Mouse (Mus musculus): ENCODE results near the gene Zbtb7b. TPM values are rescaled to one million over a fixed set of nuclear protein-coding genes. Genes with fewer than 3 reads are reported as not detected.

Gene Zbtb7b
- total and polyA plus RNA-seq, 2 experiments from 2014 or later = 2.4 to 18.4 TPM

- H3K9me3 ChIP-seq (replicated peaks; ENCODE audit: control insufficient read depth, low read length) = no peaks in the 10 kb centered on the region
- H3K4me3 ChIP-seq (ENCODE audit: low read depth, low read length) = no peak overlapping the region
- H3K27ac ChIP-seq (ENCODE audit: low read depth) = no peak overlapping the region
- no peak overlapping the region for H3K4me2 ChIP-seq (ENCODE audit: low read depth, low read length)
- DNase-seq (ENCODE audit: low spot score) = no peak
- TF ChIP-seq CTCF (IDR thresholded peaks at IDR 0.05; ENCODE audit: low read depth) (no peak), EP300 (IDR thresholded peaks at IDR 0.05; ENCODE audit: low read depth) (no peak)
- peaks cover 22% of the 10 kb centered on the region for H3K36me3 ChIP-seq (replicated peaks; ENCODE audit: control insufficient read depth, insufficient read depth, low read length)
- H3K9ac ChIP-seq (replicated peaks; ENCODE audit: low read depth, low read length) = no peak overlapping the region
- WGBS = 68% methylated on average over 7 of the region's 7 CpGs
- no peaks in the 10 kb centered on the region; the same call in 1 of the 2 replicates for H3K4me1 ChIP-seq (ENCODE audit: control insufficient read depth, insufficient read depth)
- ATAC-seq (ENCODE audit: insufficient read depth, low read depth) = no peak
- H3K27me3 ChIP-seq (ENCODE audit: control insufficient read depth, insufficient read depth, low read length) = peaks cover 7% of the 10 kb centered on the region
Observed at GRCm38 (mm10) chr3:89343279-89343678, 51.3 kb downstream of the Zbtb7b start.

- DNase-seq (ENCODE audit: low spot score) (no peak), ATAC-seq (ENCODE audit: insufficient read depth, low read depth) (no peak)
- 70% methylated on average over 4 of the region's 4 CpGs for WGBS
Observed at GRCm38 (mm10) chr3:89341794-89342193, 52.8 kb downstream of the Zbtb7b start.

GRCm38 (mm10) chr3:89340465-89340864, 54.1 kb downstream of the Zbtb7b start:
- peak overlapping the region; percentile 16; the same call in 1 of the 2 replicates for H3K4me2 ChIP-seq (ENCODE audit: low read depth, low read length)
- H3K4me3 ChIP-seq (ENCODE audit: low read depth, low read length) = no peak overlapping the region
- H3K27ac ChIP-seq (ENCODE audit: low read depth) = no peak overlapping the region
- TF ChIP-seq CTCF (IDR thresholded peaks at IDR 0.05; ENCODE audit: low read depth) (peak; percentile 93), EP300 (IDR thresholded peaks at IDR 0.05; ENCODE audit: low read depth) (no peak)
- H3K9me3 ChIP-seq (replicated peaks; ENCODE audit: control insufficient read depth, low read length) = no peaks in the 10 kb centered on the region
- DNase-seq (ENCODE audit: low spot score) (no peak), ATAC-seq (ENCODE audit: insufficient read depth, low read depth) (no peak)
- 9% methylated on average over 11 of the region's 11 CpGs for WGBS
- H3K4me1 ChIP-seq (ENCODE audit: control insufficient read depth, insufficient read depth) = peaks cover 5% of the 10 kb centered on the region
- H3K27me3 ChIP-seq (ENCODE audit: control insufficient read depth, insufficient read depth, low read length) = peaks cover 7% of the 10 kb centered on the region
- peaks cover 18% of the 10 kb centered on the region for H3K36me3 ChIP-seq (replicated peaks; ENCODE audit: control insufficient read depth, insufficient read depth, low read length)
- H3K9ac ChIP-seq (replicated peaks; ENCODE audit: low read depth, low read length) = no peak overlapping the region

More at GRCm38 (mm10) chr3:89341794-89342193, 52.8 kb downstream of the Zbtb7b start:
- Histone ChIP-seq H3K27me3 (ENCODE audit: control insufficient read depth, insufficient read depth, low read length) (peaks cover 7% of the 10 kb centered on the region), H3K9ac (replicated peaks; ENCODE audit: low read depth, low read length) (no peak overlapping the region), H3K4me1 (ENCODE audit: control insufficient read depth, insufficient read depth) (peaks cover 4% of the 10 kb centered on the region), H3K9me3 (replicated peaks; ENCODE audit: control insufficient read depth, low read length) (no peaks in the 10 kb centered on the region), H3K36me3 (replicated peaks; ENCODE audit: control insufficient read depth, insufficient read depth, low read length) (peaks cover 22% of the 10 kb centered on the region), H3K4me3 (ENCODE audit: low read depth, low read length) (no peak overlapping the region), H3K27ac (ENCODE audit: low read depth) (no peak overlapping the region), H3K4me2 (ENCODE audit: low read depth, low read length) (no peak overlapping the region)
- TF ChIP-seq CTCF (IDR thresholded peaks at IDR 0.05; ENCODE audit: low read depth) (no peak), EP300 (IDR thresholded peaks at IDR 0.05; ENCODE audit: low read depth) (no peak)

GRCm38 (mm10) chr3:89339416-89339815, 55.2 kb downstream of the Zbtb7b start:
- H3K36me3 ChIP-seq (replicated peaks; ENCODE audit: control insufficient read depth, insufficient read depth, low read length) = peaks cover 8% of the 10 kb centered on the region; the same call in 1 of the 2 replicates
- H3K27me3 ChIP-seq (ENCODE audit: control insufficient read depth, insufficient read depth, low read length) = peaks cover 7% of the 10 kb centered on the region
- WGBS = 20% methylated on average over 8 of the region's 8 CpGs
- no peak overlapping the region for H3K4me2 ChIP-seq (ENCODE audit: low read depth, low read length)
- ATAC-seq (ENCODE audit: insufficient read depth, low read depth) (no peak), DNase-seq (ENCODE audit: low spot score) (no peak)
- H3K4me1 ChIP-seq (ENCODE audit: control insufficient read depth, insufficient read depth) = peaks cover 5% of the 10 kb centered on the region
- H3K9me3 ChIP-seq (replicated peaks; ENCODE audit: control insufficient read depth, low read length) = no peaks in the 10 kb centered on the region
- no peak overlapping the region for H3K27ac ChIP-seq (ENCODE audit: low read depth)
- H3K9ac ChIP-seq (replicated peaks; ENCODE audit: low read depth, low read length) = no peak overlapping the region
- H3K4me3 ChIP-seq (ENCODE audit: low read depth, low read length) = no peak overlapping the region
- TF ChIP-seq CTCF (IDR thresholded peaks at IDR 0.05; ENCODE audit: low read depth) (peak; percentile 71), EP300 (IDR thresholded peaks at IDR 0.05; ENCODE audit: low read depth) (no peak)

- Histone ChIP-seq H3K9me3 (replicated peaks; ENCODE audit: control insufficient read depth, low read length) (no peaks in the 10 kb centered on the region), H3K36me3 (replicated peaks; ENCODE audit: control insufficient read depth, insufficient read depth, low read length) (peaks cover 15% of the 10 kb centered on the region; the same call in 1 of the 2 replicates), H3K9ac (replicated peaks; ENCODE audit: low read depth, low read length) (peak within 1 kb of the TSS; percentile 83), H3K4me2 (ENCODE audit: low read depth, low read length) (peak within 1 kb of the TSS; percentile 95), H3K4me3 (ENCODE audit: low read depth, low read length) (peak within 1 kb of the TSS; percentile 84), H3K4me1 (ENCODE audit: control insufficient read depth, insufficient read depth) (peaks cover 5% of the 10 kb centered on the region), H3K27ac (ENCODE audit: low read depth) (peak within 1 kb of the TSS; percentile 65), H3K27me3 (ENCODE audit: control insufficient read depth, insufficient read depth, low read length) (peaks cover 7% of the 10 kb centered on the region)
- 1% methylated on average over 38 of the region's 44 CpGs for WGBS
- ATAC-seq (ENCODE audit: insufficient read depth, low read depth) (peak; percentile 74), DNase-seq (ENCODE audit: low spot score) (peak; percentile 70)
- TF ChIP-seq EP300 (IDR thresholded peaks at IDR 0.05; ENCODE audit: low read depth) = no peak
- TF ChIP-seq CTCF (IDR thresholded peaks at IDR 0.05; ENCODE audit: low read depth) = no peak
Observed at GRCm38 (mm10) chr3:89337721-89338578, 56.6 kb downstream of the Zbtb7b start, which contains the start of gene Efna4. Gene Efna4 (minus strand): TSS chr3:89338028.
